Mouse (Mus musculus): ENCODE results near the gene Cep83.

- TF ChIP-seq CTCF (IDR thresholded peaks at IDR 0.05; ENCODE audit: borderline replicate concordance, insufficient read depth, low read depth, low read length) (no peak), POLR2A (IDR thresholded peaks at IDR 0.05; ENCODE audit: borderline replicate concordance, insufficient read depth, low read length) (no peak)
Measured at GRCm38 (mm10) chr10:94825951-94826350, 137.5 kb downstream of the Cep83 start.
